Mouse (Mus musculus): ENCODE measurements at regions not wholly inside any gene's neighbourhood (a gene's known extent, or its start where the extent isn't known, plus 50 kb on each side); places are given as distances from the start of the nearest gene placed in this dataset.

DNA sequence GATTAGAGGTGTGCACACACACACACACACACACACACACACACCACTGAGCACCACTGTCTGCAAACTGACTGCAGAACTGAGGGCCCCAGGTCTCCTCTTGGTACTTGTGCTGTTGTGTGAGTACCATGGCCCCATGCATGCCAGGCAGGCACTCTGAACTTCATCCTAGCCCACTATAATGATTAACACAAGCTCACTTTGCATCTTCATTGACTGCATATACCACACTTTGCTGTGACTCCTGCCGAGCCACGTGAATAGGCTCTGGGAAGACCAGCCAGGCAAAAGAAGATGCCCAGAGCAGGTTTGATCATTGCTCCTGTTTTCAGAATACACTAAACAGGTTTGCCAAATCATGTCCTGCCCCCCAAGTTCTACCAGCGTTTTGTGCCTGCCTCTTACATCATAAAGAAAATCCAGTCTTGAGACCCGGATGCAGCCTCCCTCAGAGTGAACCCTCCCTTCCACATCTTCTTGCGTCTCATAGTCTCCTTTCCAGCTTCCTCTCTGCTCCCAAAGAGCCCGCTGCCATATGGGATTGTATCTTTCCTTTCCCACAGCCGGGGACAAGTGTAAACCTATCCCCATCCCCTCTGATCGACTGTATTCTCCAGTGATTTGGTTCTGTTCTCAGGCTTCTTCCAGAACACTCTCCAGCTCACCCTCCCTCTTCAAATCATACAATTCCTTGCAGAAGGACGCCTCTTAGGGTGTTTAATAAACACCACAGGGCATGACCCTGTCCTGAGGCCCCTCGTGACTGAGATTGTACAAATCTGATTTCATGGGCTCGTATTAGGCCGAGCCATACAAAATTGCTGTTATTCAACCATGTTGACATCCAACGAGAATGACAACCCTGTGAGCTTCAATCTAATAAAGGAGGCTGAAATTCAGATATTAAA lies 215.6 kb upstream of the Jarid2 start:
- DNase-seq = no peak

DNA sequence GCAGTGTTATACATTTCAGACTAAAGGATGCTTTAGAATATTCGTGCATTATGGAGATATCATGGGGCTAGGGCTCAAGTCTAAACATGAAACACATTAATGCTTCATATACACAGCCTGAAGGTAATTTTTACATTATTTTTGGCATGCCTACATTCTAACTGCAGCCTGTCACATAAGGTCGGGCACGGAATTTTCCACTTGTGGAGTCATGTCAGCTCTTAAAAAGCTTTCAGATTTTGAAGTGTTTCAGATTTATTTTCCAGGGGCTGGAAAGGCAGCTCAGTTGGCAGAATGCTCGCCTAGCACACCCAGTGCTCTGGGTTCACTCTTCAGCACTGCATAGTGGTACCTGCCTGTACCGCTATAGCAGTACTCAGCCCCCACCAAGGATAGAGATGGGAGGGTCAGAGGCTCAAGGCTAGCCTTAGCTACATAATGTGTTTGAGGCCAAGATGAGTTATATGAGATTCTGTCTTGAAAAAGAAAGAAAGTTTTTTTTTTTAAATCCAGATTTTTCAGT lies 214.6 kb upstream of the Jarid2 start:
- no peak for DNase-seq

DNA sequence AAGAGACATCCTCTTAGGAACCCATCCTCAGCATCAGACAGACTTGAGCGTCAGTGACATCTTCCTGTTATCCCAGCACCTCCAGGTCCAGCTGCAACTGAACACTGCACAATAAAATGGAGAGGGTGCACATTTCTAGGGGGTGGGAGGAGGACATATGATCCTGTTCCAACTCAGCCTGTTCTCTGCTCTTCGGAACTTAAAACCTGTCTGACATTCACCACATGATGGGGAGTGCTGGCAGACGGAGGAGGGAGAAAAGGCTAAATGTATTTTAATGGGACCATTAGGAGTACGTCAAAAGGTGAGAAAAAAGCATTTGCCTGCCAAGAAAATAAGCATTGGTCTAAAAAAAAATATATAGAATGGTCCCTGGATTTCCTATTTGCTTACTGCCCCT lies 212.4 kb upstream of the Jarid2 start:
- DNase-seq = no peak

DNA sequence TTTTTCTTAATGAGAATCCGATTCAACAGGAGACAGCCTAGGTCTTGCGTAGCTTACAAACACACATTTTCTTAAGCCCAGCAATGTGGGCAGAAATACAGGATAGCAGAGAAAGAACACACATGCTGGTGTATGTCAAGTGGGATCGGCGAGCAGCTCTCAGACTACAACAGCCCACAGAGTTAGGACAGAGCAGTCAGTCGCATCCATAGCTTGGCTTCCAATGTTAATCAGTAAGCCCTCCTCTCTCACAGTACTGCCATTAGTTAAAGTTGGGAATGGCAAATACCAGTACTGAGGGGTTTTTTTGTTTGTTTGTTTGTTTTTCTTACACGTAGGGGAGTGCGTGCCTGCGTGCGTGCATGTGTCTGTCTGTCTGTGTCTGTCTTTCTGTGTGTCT lies 212.0 kb upstream of the Jarid2 start:
- DNase-seq = no peak

DNA sequence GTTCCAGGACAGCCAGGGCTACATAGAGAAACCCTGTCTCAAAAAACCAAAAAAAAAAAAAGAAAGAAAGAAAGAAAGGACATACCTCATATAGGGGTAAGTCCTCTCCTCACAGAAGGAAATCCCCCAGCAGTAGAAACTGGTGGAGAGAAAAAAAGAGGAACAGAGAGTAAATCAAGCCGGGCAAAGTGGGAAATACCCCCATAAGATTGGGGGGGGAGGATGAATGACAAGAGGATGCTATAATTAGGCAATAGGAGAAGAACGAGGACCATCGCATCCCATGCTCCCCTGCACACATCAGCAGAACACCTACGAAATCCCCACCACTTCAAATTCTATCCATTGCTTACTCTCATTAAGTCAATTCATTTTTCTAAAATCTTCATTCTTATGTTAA lies 211.1 kb upstream of the Jarid2 start:
- DNase-seq = no peak

DNA sequence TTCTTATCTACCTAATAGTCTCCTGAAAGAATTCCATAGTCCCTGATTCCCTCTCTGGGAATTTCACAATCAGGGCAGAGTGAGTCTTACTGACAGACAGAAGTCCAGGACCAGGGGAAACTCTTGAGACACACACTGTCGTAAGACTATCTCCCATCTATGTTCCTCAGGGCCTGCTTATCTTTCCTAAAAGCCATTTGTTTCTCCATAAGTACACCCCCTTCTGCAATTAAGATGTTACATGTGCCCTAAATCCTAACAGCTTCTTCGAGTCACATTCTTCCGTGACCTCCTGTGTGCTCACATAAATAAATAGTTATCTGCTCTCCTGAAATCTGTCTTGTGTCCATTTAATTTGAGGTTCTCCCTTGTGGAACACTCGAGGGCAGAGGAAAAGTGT lies 205.8 kb upstream of the Jarid2 start:
- DNase-seq = no peak

DNA sequence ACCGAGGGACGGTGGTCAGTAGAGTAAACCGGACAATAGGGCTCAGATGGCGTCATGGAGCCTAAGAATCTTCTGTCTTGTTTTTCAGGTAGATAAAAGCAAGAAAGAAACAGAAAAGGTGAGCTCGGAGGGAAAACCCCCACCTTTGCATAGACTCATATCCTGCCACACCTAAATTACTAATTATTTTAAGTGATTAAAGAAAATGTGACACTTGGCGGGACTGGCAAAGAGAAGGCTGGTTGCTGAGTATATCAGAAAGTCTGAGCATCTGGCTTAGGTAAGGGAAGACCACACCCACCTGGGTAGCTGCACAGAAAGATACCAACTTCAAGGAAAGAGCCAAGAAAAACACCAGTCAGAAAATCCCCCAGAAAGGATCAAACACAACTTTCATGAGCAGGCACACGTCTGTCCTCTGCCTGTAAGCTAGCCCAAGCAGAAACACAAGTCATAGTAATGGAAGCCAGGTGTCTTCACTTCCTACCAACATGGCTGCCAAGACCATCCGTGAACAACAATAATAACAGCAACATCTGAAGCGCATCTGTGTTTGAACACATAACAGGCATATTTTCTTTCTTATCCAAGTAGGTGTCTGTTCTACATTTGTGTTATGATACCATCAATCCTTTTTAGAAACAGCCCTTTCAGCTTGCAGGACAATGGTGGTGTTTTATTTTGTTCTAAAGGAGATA lies 198.3 kb upstream of the Jarid2 start:
- no peak for DNase-seq

DNA sequence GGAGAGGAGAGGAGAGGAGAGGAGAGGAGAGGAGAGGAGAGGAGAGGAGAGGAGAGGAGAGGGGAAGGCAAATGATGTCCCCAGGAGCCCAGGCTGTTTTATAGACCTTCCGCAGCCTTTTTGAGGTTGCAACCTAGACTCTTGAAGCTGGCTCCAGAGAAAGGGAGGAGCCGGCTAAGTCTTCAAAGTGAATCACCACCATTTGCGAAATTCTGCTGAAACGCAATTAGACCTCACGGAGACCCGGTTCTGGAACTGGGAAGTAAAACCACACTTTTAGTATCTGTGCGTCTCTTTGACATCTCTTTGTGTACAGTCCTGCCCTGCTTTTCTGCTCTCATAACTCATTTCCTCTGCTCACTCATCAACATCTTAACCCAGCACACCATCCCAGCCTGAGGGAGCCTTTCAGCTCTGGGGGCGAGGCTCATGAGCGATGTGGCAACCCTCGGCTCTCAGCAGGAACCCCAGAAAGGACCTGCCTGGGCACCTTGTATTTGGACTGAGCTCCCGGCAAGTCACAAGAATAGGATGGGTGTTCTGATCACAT lies 196.6 kb upstream of the Jarid2 start:
- DNase-seq = no peak

DNA sequence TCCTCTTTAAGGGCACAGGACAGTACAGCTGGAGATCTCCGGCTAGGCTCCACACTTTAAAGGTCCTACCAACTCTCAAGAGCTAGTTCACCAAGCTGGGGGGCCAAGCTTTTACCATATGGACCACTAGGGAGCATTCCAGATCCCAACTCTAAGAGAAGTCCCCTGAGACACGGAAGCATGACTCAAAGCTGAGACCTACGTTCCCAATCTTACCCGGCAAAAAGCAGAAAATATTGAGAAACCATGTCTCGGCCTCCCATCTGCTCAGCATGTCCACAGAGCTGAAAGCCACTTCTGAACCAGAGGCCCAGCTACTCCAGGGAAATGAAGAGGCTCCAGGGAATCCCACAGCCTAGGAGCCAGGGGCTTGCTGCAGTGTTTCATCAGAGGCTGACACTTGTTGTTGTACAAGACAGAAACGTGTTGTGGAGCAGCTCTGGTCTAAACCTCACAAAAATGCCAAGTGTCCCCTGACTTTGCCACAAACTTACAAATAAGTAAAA lies 194.6 kb upstream of the Jarid2 start:
- DNase-seq = peak; percentile 58

DNA sequence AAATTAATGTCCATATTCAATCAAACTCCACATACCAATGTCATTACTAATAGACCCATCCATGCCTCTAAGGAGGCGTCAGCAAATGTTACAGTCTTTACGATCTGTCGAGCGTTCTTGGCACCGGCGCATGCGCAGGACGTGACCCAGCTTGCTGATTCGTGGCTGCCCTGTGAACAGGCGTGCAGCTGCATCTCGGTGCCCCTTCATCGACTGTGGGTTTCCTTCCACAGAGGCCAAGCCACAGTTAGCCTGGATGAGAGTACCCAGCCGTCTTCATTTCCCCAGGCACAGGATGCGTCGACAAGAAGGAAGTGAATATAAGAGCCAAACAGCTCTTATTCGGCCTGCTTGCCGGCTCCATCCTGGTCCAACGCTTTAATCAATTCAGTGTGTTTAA lies 193.8 kb upstream of the Jarid2 start:
- no peak for DNase-seq

DNA sequence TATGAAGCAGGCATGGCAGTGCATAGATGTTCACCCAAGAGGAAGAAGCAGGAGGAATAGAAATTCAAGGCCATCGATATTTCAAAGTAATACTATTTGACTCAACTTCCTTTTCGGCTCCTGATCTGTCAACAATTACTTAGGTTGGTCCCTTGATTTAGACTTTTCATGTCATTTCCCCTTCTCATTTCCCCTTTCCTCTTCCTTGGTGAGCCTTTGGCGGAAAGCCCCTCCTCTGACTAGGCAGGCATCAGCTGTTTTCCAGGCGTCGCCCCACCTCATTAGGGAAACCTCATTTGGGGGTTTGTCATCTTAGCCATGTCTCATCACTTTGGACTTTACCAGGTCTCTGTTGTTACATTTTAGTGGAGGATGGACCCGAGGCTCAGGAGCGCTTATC lies 191.0 kb upstream of the Jarid2 start:
- no peak for DNase-seq

DNA sequence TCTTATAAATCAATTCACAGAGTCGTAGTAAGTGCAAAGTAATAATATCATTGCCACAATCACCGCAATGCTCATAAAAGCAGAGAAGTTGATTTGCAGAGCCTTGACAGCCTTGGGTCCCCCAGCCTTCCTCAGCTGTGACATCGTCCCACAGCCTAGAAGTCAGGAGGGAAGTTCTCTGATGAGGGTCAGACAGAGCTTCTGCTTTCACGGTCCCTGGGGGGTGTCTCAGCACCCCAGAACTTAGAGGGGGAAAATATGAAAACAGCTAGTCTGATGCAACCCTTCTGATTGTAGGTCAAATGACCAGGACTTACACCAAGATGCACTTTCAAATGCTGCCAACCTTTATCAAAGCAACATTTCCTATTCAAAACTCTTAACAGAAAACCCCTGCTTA lies 188.9 kb upstream of the Jarid2 start:
- no peak for DNase-seq

DNA sequence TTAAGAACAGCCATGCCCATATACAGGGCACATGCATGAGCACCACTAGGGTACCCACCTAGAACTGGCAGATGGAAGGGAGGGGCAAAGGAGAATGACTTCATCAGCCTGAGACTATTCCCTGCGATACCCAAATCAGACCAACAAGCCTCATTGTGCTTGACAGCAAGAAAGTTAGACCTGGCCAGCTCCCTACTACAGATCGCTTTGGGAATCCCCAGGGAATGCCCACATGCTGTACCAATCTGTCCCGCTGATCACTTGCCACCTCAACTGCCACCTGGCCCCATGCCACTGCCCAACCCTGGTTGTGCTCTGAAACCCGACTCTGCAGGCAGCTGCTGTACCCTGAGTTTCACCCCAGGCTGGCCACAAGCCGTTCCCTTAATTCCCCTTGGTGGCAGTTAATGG lies 188.0 kb upstream of the Jarid2 start:
- DNase-seq = peak; percentile 83

DNA sequence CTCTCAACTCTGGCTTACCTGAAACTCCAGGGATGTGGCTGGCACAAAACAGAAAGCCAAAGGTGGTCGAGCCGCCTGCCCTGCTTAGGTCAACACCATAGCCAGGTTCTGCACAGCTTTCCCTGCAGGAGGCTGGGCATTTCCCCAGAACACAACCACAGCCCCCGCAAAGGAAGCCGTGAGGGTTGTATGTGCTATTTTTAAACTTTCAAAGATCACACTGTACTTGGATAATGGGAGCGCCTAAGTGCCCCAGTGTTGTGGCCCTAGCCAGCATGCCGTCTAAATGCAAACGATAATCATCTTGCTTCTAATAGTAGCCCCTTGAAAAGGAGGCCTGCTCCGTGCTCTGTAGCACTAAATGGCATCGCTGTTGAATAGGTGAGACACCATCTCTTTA lies 184.5 kb upstream of the Jarid2 start:
- no peak for DNase-seq

DNA sequence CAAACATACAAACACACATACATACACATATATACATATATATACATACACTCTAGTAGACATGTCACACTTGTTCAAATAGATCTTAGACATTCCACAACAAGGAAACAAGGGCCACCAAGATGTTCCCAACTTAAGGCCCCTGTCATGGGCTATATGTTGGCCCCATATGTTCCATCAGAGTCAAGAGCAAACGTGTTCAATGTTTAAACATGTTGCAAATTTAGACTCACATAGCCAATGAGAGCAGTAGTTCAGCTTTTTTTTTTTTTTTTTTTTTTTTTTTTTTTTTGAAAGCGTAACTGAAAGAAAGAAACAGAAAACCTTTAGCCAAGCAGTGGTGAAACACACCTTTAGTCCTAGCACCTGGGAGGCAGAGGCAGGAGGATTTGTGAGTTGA lies 183.0 kb upstream of the Jarid2 start:
- no peak for DNase-seq

DNA sequence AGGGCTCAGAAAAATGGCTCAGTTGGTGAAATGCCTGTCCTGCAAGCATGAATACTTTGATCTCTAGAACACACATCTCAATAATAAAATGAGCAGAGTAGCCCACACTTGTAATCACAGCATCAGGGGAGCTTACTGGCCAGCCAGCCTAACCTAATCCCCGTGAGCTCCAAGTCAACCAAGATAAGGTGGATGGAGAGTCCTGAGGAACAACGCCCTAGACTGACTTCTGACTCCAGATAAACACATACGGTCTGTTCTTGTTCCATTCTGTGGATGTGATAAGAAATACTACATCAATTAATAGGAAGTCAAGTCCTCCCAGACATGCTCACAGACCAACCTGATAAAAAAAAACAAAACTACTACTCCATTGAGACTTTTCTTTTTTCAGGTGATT lies 180.4 kb upstream of the Jarid2 start:
- DNase-seq = no peak

DNA sequence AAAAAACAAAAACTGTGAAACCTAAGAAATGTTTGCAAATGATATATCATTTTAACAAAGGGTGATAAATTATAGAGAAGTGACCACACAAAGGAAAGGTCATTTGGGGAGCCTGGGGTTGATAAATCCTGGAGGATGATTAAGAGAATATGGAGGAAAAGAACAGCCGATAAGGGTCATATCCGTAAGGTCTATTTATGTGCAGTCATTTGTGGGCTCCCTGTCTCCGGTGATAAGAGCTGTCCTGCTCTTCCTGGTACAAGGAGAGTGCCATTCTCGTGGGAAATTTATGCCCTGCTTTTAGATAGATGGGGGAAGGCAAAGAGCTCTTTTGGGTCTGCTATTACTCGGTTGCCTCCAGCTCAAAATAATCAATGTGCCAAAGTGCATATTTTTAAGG lies 175.9 kb upstream of the Jarid2 start:
- DNase-seq = no peak

DNA sequence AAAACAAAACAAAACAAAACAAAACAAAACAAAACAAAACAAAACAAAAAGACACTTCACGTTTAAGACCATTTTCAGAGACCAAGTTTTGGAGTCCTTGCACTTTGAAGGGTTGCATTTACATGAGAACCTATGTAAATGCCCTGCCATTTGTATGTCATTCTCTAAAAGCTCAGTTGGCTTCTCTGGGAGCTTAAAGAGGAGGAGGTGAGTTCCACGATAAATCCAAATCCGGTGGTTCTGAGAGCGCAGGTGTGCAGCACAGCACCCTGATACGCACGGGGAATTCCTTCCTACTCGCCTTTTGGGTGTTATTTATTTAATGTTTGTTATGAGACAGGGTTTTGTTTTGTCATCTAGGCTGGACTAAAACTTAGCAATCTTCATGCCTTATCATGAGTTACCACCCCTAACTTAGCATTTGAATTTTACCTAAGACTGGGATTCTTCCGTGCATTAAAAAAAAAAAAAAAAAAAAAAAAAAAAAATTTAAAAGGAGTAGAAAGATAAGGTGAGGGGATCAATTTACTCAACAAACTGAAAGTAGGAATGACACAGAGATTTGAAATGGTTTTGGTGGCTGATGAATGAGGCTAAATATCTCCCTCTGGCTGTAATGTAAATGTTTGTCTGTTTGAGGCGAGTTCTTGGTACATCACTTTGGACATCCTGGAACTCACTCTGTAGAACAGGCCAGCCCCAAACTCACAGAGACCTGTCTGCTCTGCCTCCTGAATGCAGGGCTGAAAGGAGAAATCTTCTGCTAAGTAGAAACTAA lies 174.4 kb upstream of the Jarid2 start:
- no peak for DNase-seq

DNA sequence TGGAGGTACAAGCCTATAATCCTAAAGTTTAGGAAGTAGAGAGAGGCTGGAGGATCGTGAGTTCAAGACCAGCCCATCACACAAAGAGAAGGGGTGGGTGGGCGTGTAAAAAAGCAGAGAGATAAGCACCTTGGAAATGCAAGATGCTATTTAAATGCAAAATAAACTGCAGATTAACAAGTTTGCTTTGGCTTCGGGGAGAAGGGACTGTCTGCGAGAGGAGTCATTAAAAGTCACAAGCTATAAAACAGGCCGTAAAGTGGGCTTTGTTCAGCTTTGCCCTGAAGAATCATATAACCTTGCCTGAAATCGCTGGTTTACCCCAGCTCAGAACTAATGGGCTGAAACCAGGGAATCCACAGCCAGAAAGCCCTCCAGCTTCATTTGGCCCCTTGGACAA lies 173.3 kb upstream of the Jarid2 start:
- DNase-seq = no peak

DNA sequence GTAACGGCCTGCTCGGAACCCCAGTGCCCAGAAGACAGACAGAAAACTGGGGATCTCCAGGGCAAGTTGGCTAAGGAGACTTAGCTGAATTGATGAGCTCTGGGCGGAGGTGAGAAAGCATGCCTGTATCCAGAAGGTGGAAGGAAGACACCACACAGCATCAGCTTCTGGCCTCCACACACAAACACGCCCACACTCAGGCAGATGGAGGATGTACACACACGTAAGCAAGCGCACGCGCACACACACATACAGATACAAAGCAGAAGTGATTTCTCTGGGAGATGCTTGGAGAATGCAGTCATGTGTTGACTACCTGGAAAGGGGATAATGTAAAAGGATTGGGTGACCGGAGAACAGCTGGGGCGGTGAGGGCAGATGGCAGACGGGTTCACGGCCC lies 171.2 kb upstream of the Jarid2 start:
- no peak for DNase-seq

DNA sequence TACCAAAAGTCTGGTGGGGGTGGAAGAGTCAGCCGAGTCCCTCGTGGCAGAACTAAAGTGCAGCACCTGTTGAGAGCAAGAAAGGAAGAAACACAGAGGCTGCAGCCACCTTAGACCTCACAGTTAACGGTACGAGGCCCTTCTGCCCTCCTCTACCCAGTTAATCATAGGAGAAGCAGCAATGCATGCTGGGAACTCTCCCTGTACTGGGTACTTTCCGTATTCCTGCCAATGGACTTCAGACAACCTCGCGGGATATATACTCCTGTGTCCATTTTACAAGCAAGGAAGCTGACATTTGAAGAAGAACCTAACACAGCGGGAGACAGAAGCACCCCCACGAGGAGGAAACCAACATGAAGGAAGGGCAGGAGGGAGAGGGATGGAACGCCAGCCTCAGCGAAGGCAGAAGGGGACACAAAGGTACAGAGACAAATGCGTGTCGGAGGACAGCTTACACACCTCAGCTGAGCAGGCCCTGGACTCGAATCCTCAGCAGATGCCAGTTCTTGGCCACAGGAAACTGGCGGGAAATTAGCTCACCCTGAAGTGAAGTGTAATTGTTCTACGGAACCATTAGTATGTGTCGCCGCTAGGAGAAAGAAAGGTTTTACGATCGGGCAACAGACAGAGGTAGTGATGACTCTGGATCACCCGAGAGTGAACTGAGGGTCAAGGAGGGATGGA lies 170.6 kb upstream of the Jarid2 start:
- DNase-seq = no peak

DNA sequence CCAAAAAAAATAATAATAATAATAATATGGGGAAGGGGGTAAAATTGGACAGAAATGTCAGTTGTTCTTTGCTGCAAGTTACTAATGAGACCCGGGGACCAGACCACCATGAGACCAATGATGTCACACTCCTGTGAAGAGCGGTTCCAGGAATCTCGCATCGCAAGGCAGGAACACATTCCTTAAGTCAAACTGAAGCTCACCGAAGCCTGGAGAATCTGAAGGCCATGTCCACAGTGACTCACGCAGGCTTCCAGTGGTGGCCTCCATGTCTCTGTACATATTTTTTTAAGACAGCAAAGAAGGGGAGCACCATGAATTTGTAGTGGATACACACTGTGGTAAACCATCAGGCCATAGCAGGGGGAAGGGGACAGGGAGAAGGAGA lies 170.1 kb upstream of the Jarid2 start:
- DNase-seq = no peak

Measured in adrenal gland, postnatal 10 days (tissue).